15 mouse cellular contexts compared by ENCODE assay signal in genomic region chr6:55145285-55145684, GRCm38 (mm10). TPM values are rescaled to one million over a fixed set of nuclear protein-coding genes. Genes with fewer than 3 reads are reported as not detected.
DNase-seq lines count a peak whose midpoint lies in the region.
"Had no signal": no experiment of that assay in that cellular context is flagged by ENCODE, and none has a peak within 500 bp of the region (broad histone marks: within the 10 kb centered on the region; RNA-seq: fewer than 3 reads in every experiment).

No protein-coding gene starts in this region.

- no peak overlapping the region for H3K27ac ChIP-seq in heart, embryonic 10.5 days
- H3K27ac ChIP-seq: heart, adult 2 months; hindbrain, embryonic 15.5 days had no signal

- DNase-seq in heart, adult 8-10 months (ENCODE audit: low spot score), result peak; percentile 50
- no peak for DNase-seq in heart, embryonic 10.5 days (ENCODE audit: low spot score)
- peak; percentile 1 to 4 for DNase-seq in B cell, adult 2 months
- DNase-seq in heart, postnatal 10 days, result peak; percentile 42 to 47
- DNase-seq in kidney, postnatal 14 days, result peak; percentile 71
- no peak for DNase-seq in adrenal gland, adult (ENCODE audit: inconsistent age in 2 of 2, low spot score in 1 of 2)
- DNase-seq in embryo, embryonic 11 days, result no peak
- DNase-seq: cerebellum, adult 11-12 months; liver; thymus, adult 2 months had no signal

- WGBS in heart, embryonic 10.5 days, result 72% methylated on average over 5 of the region's 5 CpGs

- 0 out of 2 replicates have a peak, but pooled peaks cover 3% of the 10 kb centered on the region for H3K9me3 ChIP-seq in heart, embryonic 10.5 days
- H3K9me3 ChIP-seq: hindbrain, embryonic 15.5 days had no signal

- H3K27me3 ChIP-seq in heart, embryonic 10.5 days (ENCODE audit: insufficient read depth, poor library complexity, severe bottlenecking), result peaks cover 4% of the 10 kb centered on the region; the same call in 1 of the 2 replicates
- H3K27me3 ChIP-seq: hindbrain, embryonic 15.5 days had no signal

- no peak overlapping the region for H3K4me3 ChIP-seq in heart, embryonic 10.5 days
- H3K4me3 ChIP-seq: heart, adult 2 months; hindbrain, embryonic 15.5 days had no signal

- no peaks in the 10 kb centered on the region for H3K36me3 ChIP-seq in heart, embryonic 10.5 days
- H3K36me3 ChIP-seq: hindbrain, embryonic 15.5 days had no signal

- H3K4me1 ChIP-seq in heart, embryonic 10.5 days, result no peaks in the 10 kb centered on the region; the same call in 1 of the 2 replicates
- H3K4me1 ChIP-seq: hindbrain, embryonic 15.5 days had no signal

- intact Hi-C loops in heart, postnatal 10 days (cut with DNase I), result no loop called here

RNA-seq across cellular contexts. Expression of gene Crhr2, which starts 12.5 kb away (rescaled TPM):
- total RNA-seq in heart, adult 8-10 months (2022), result 10 to 100 TPM; 20.4 to 30.3 (median 22.6) TPM
- polyA plus RNA-seq in heart, embryonic 10.5 days (2016; fragmentation: Nextera tagmentation; extraction: Ambion mirVana), result 2.4 and 5.0 TPM in 2 replicates
- total RNA-seq in heart, postnatal 10 days (2021), result 10 to 100 TPM in 1 of 2 experiments, 1 to 10 TPM in 1; 7.9 to 11.5 TPM
- polyA plus RNA-seq: activated CD4-positive, CD25-positive, alpha-beta regulatory T cell, adult 4 months had no signal

RNA-seq across cellular contexts. Expression of gene Inmt, which starts 29.6 kb away (rescaled TPM):
- total RNA-seq in heart, adult 8-10 months (2022), result 100 to 1,000 TPM in 1 of 4 experiments, 10 to 100 TPM in 3; 24.3 to 119 (median 52.8) TPM
- 0.20 TPM in 1 of 2 replicates, not detected in the other for polyA plus RNA-seq in heart, embryonic 10.5 days (2016; fragmentation: Nextera tagmentation; extraction: Ambion mirVana)
- total RNA-seq in heart, postnatal 10 days (2021), result not detected
- total RNA-seq: left cerebral cortex, postnatal 14 days had no signal
- polyA plus RNA-seq: activated CD4-positive, CD25-positive, alpha-beta regulatory T cell, adult 4 months; forebrain, embryonic 16.5 days; hindbrain, embryonic 15.5 days had no signal

RNA-seq across cellular contexts. Expression of gene Mindy4, which starts 57.9 kb away (rescaled TPM):
- total RNA-seq in heart, adult 8-10 months (2022), result 1 to 10 TPM; 3.7 to 6.6 (median 4.6) TPM
- 7.7 and 9.7 TPM in 2 replicates for polyA plus RNA-seq in heart, embryonic 10.5 days (2016; fragmentation: Nextera tagmentation; extraction: Ambion mirVana)
- 1 to 10 TPM; 4.9 to 5.2 TPM for total RNA-seq in heart, postnatal 10 days (2021)

Comparison
In these comparisons a context has a peak if more than half of its experiments do, and no peak if none do; other contexts are left out.
1. DNase-seq: peak in heart, adult 8-10 months (single experiment), B cell, adult 2 months (2 of 2), heart, postnatal 10 days (2 of 2) and kidney, postnatal 14 days (single experiment); none in heart, embryonic 10.5 days (single experiment), adrenal gland, adult (0 of 2) and embryo, embryonic 11 days (single experiment).
2. RNA of gene Inmt, which starts 29.6 kb away (total RNA-seq): 24.3 to 119 TPM in heart, adult 8-10 months; not detected in heart, postnatal 10 days; every median in the first group is over 10 times any median in the second.